Mouse (Mus musculus) small intestine, adult 2 months (tissue): Measurements from ENCODE around the gene Phf5a.

Source experiments
- CTCF ChIP-seq: fragments of 200-500 bp; IDR thresholded peaks from 2 replicates; pipeline ENCODE4 v1.5.1; 2012; ENCODE audit warnings: low read depth, mild to moderate bottlenecking, control low read depth, inconsistent platforms, low read length, moderate library complexity, mixed read lengths; ENCODE audit not compliant: insufficient replicate concordance, insufficient read length; ENCODE audit errors: extremely low read depth
- POLR2A ChIP-seq: fragments of 200-500 bp; IDR thresholded peaks from 2 replicates; pipeline ENCODE4 v1.6.1; 2012; ENCODE audit warnings: low read depth, mild to moderate bottlenecking, control low read depth, inconsistent platforms, low read length, moderate library complexity

DNA sequence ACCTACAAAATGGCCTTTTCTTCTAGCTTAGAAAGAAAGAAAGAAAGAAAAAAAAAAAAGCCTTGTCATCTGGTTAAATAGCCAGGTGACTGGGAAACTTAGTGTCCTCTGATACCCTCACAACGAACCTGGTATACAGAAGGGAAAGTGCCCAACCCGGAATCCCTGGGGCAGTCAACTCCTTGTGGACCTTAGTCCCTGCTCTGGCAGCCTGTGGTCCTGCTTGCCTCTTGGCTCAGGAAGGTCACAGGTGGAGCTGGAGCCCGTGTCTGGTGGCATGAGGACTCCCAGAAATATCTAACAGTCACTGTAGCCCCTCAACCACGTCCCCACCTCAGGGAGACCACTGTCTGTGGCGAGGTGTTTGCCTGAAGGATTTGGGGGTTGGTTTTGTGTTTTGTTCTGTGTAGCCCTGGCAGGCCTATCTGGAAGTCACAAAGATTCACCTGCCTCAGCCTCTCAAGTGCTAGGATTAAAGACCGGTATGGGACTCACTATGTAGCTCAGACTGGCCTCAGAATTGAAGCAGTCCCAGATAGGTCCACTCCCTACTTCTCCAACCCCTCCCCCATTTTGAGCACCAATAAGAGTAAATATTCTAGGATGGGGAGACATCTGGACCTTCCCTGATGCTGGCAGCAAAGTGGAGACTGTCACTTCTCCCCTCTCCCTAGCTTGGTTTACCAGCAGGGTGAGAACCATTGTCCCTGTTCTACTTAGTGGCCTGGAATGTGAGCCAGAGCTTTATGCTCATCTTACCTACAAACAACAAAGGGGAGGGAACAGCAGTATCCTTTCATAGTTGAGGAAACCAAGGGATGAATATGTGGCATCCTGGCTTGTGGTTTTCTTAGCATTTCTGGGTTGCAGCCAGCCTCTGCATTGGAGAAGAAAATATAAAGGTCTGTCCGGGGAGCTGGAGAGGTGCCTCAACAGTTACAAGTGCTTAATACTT lies 34.5 kb downstream of the Phf5a start:
- TF ChIP-seq CTCF (no peak), POLR2A (no peak)
